Mouse (Mus musculus): ENCODE measurements around the gene Det1.

- TF ChIP-seq E2F4 (IDR thresholded peaks at IDR 0.05; ENCODE audit: borderline replicate concordance, low read depth, low read length) (no peak), ZKSCAN1 (IDR thresholded peaks at IDR 0.05; ENCODE audit: low read depth, low read length) (no peak), GATA1 (IDR thresholded peaks at IDR 0.05; ENCODE audit: low read depth, low read length) (peak; percentile 33; the same call in 1 of the 2 replicates), CTCF (IDR thresholded peaks at IDR 0.05 in 2 of 3, conservative IDR thresholded peaks at IDR 0.05 in 1 of 3; ENCODE audit: control insufficient read depth in 1 of 3, insufficient read depth in 1 of 3, low read depth in 2 of 3, low read length in 3 of 3, poor library complexity in 1 of 3, severe bottlenecking in 1 of 3) (no peak)
Measured at GRCm38 (mm10) chr7:78794571-78795092, 52.4 kb downstream of the Det1 start.

Measured in MEL (cell line).